Mouse (Mus musculus) ES-Bruce4 (cell line): ENCODE results near the gene Arhgef26.

Source experiments
- CTCF ChIP-seq: IDR thresholded peaks from one replicate; pipeline ENCODE4 v1.8.1; 2011; ENCODE audit warnings: low read depth, low read length
- EP300 ChIP-seq: IDR thresholded peaks from 2 replicates; pipeline ENCODE4 v1.6.1; 2011; ENCODE audit warnings: low read depth, low read length; ENCODE audit not compliant: insufficient read depth
- POLR2A ChIP-seq: IDR thresholded peaks from one replicate; pipeline ENCODE4 v1.8.1; 2011; ENCODE audit warnings: low read length; ENCODE audit not compliant: insufficient read depth

GRCm38 (mm10) chr3:62394284-62394683, 56.1 kb downstream of the Arhgef26 start:
- TF ChIP-seq CTCF (no peak), EP300 (no peak), POLR2A (no peak)
